Mouse (Mus musculus) cerebellum, postnatal 25 days (tissue): ENCODE measurements around the gene Spg7.
"Not testable (repeated sequence)": the region's sequence is repeated elsewhere in the genome, so short reads cannot be mapped to it uniquely, and the experiment has no call there.

Experiments used
- DNase-seq, 2 experiments: peaks; one replicate each; pipeline ENCODE4 v3.0.0; 2021; ENCODE audit warnings: mixed read lengths in 2 of 2

The Spg7 gene

DNA sequence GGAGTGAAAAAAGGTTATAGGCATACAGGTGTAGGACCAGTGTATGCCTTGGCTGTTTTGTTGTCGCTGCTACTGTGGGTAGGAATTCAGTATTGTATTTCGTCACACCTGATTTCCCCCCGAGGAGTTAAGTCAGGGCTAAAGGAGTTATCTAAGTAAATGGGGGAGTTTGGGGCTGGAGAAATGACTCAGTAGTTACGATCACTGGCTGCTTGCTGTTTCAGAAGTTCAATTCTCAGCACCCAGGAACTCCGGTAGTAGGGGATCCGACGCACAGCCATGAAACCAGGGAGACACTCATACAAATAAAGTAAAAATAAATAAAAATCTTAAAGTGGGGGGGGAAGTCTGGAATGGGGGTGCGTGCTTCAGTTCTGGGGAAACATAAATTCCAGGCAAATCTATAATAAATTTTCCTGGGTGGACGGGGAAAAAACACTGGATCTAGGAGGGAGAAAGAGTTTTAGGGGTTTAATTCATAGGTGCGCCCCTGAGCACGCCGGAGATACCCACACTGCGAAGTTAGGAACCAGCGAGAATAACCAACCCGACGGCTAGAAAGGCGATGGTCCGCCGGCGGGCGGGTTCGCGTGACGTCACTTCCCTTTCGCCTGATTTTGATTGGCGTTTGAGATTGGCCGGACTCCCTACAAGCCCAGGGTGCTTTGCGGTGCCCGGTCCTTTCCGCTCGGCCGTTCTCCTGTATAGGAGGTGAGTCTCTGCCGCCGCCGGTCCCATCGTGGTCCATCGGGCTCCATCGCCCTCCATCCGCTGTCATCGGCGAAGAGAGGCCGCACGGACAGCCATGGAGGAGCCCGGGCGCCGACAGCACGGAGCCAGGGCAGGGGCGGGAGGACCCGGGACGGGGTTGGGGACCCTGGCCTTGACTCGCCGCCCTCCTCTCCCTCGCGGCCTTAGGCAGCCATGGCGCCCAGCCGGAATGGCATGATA is 39.3 kb downstream of the Spg7 start, which contains the start of gene Rpl13:
Rpl13 (plus strand) TSS at position 616 of the 951 bp plus-strand sequence.
- peak; percentile 98 for DNase-seq

DNA sequence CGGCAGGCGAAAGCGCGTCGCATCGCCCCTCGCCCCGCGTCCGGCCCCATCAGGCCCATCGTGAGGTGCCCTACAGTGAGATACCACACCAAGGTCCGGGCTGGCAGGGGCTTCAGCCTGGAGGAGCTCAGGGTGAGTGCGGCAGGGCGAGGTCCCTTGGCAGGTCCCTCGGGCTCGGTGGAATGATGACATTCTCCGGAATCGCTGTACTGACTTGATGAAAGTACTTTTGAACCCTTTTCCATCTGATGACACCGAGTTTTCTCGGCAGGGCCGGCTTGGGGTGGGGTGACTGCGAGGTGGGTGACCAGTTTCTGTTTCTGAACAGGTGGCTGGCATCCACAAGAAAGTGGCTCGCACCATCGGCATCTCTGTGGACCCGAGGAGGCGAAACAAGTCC is 40.1 kb downstream of the Spg7 start:
- not testable (repeated sequence) for DNase-seq

DNA sequence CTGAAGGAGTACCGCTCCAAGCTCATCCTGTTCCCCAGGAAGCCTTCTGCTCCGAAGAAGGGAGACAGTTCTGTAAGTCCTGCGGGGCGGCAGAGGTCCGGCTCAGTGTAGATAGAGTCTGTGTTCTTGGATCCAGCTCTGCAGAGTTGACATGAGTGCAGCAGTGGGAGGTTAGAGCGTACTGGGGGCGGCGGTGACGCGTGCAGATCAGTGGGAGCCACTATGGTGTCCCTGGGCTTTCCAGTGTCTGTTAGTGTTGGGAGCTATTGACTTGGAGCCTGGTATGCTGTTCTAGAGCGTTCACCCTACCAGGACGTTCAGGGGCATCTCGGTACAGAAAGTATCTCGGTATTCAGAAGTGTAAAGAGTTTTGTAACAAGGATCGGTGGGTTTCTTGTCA is 40.5 kb downstream of the Spg7 start:
- DNase-seq, result no peak

DNA sequence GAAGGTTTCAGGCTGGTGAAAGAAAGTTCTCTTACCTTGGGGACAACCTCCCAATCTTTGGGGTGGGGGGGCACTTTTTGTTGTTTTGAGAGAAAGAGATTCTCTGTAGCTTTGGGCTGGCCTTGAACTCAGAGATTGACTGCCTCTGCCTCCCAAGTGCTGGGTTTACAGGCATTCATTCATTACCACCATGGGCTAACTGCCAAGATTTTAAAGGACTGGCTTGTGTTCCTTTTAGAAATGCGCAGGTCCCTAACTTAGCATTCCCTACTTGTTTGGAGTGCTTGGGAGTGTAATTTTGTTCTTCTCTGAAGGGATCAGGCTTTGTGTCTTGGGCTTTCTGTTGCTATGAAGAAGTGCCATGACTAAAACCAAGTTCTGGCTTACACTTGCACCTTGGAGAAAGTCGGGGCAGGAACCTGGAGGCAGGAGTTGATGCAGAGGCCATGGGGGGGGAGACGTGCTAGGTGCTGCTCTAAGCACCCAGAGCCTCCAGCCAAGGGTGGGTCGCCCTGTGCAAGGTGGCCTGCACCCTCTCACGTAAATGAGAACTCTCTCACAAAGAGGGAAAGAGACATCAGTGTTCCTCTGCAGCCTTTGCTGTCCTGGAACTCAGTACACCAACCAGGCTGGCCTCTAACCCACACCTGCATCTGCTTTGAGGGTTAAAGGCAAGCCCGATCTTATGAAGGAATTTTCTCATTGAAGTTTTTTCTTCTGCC is 41.5 kb downstream of the Spg7 start:
- no peak for DNase-seq

DNA sequence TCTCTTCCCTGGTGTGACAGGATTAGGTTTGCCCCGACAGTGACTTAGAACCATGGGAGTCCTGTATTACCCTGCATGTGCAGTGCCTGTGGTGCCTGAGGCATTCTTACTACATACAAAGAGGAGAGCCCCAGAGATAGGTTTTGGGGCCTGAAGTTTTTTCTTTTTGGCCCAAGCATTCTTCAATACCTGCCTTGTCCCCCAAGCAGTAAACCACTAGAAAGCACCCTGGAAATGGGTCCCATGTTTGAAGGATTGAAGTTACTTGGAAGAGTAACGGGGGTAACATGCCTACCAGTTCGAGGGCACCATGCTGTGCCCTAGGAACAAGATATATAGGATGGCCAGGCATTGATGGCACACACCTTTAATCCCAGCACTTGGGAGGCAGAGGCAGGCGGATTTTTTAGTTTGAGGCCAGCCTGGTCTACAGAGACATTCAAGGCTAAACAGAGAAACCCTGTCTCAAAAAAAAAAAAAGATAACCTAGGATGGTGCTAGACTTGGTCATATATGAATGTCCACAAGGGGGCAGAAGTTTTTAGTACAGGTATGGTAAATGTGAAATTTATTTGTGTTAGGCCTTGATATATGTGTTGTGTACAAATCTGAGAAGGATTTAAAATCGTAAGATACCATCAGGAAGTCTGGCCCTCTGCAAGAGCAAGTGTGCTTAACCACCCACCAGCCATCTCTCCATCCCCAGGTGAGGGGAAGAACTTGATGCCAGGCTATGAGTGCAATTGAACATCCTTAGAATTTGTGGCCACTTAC is 43.0 kb downstream of the Spg7 start:
- no peak for DNase-seq

DNA sequence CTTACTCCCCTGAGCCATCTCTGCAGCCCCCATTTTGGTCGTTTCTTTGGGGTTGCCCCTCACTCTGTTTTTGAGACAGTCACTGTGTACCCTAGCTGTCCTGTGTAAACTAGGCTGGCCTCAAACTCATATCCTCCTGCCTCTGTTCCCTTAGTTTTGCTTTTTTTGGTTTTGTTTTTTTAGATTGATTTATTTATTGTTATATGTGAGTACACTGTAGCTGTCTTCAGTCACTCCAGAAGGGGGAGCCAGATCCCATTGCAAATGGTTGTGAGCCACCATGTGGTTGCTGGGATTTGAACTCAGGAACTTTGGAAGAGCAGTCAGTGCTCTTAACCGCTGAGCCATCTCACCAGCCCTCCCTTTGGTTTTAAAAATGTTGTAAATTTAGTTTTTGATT is 43.8 kb downstream of the Spg7 start:
- peak in 1 of 2 experiments; percentile 34 for DNase-seq

DNA sequence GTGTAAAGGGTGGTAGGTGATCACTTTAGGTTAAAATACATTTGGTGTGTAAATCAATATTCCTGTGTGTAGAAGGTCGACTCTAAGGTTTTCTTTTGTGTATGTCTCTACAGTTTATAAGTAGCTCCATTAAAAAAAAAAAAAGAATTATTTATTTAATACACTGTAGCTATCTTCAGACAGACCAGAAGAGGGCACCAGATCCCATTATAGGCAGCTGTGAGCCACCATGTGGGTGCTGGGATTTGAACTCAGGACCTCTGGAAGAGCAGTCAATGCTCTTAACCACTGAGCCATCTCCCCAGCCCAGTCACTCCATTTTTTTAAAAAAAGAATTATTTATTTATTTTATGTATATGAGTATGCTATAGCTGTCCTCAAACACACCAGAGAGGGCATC is 45.3 kb downstream of the Spg7 start:
- DNase-seq, result no peak

DNA sequence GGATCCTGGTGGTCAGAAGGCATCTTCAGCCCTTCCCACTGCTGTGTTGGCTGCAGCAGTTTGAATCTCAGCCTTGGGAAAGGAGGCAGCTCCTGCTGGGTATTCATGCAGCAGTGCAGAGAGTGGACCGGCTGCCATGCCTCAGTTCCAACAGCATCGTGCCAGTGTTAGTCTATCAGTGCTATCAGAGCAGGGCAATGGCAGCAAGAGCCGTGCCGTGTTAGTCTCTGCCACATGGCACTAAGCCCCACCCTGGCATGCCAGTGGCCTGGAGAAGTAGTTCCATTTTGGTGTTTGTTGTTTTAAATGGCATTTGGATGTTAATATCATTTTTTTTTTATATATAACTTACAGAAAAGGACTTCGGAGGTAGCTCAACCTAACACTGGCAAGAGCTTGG is 46.2 kb downstream of the Spg7 start:
- no peak for DNase-seq

DNA sequence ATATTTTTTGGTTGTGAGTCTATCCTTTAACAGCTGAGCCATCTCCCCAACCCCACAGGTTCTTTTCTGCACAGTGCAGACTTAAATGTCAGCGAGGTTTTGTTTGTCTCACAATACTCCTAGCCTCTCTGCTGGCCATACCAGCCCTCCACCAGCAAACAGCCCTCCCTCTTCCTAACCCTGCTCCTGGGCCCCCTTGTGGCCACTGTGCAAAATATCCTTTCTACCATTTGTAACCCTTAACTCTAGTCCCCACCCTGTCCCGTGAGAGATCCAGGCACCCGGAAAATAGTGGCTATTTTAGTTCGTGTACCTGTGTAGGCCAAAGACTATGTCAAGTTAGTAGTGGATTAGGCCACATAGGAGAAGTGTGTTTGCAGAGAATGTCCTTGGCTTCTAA is 47.9 kb downstream of the Spg7 start:
- peak; percentile 49 to 73 for DNase-seq

DNA sequence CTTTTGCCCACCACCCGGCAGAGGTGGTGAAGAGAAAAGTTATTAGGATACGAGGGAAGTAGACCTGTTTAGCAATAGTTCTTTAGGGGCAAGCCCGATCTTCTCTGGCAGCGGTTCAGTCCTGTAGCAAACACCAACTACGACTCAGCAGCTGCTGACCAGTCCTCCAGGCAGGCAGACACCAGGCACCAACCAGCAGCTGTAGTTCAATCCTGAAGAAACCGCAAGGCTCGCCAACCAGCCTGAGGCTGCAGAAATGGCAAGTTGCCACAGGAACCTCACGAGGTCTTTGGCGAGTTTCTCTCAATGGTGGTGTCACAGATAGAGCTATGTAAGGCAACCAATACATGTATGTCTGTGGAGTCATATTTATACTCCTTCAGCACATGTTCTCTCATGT is 50.1 kb downstream of the Spg7 start:
- DNase-seq, result no peak

DNA sequence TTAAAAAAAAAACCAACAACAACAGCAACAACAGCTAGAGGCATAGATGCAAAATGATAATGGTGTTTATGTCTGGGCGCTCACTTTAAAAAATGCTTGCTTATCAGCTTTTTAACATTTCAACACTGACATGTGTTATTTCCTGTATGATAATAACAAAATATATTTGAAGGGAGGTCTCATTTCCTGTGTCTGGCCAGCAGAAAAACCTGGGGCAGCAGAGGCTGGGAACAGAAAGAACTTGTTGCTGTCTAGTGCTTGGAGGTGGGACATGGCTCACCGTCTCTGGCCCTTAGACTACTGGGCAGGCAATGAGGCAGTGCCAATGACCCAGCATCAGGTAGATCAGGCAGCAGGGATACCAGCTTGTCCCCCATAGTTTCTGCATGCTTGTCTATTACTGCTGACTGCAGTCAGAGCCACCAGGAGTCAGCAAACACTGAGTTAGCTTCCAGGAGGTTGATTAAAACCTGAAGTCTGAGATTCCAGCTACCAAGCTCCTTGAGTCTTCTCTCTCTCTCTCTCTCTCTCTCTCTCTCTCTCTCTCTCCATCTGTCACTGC is 51.2 kb downstream of the Spg7 start:
- no peak for DNase-seq

DNA sequence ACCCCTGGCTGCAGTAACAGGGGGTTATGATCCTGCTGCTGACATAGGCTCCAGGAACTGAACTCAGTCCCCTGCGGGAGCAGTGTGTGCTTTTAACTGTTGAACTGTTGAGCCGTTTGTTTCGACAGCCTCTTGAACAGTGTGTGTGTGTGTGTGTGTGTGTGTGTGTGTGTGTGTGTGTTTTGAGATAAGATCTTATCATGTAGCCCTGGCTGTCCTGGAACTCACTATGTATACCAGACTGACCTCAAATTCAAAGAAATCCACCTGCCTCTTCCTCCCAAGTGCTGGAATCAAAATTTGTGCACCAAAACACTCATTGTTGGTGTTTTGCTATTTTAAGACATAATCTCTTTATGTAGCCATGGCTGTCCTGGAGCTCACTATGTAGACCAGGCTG is 51.9 kb downstream of the Spg7 start:
- DNase-seq, result no peak

DNA sequence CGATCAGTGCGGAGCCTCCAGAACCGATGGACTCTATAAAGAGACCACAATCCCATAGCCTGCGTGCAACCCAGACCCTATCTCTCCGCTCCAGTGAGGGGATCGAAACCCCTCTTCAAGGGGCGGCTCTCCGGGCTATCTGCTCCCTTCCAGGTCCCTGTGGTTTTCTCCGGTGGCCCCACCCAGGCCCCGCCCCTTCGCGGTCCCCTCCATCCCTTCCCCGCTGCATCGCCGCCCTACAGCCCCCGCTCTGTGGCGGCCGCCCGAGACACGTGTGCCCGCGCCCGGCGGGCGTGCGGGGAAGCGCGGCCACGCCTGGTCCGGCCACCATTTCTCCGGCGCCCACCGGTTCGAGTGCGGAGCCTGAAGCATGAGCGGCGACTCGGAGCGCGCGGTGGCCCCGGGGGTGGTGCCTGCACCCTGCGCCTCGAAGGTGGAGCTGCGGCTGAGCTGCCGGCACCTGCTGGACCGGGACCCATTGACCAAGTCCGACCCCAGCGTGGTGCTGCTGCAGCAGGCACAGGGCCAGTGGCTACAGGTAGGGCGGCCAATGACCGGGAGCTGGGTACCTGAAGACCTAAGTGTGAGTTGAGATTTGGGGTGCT is 54.5 kb downstream of the Spg7 start, which contains the start of gene Cpne7:
Cpne7 (plus strand) TSS at position 248 of the 605 bp plus-strand sequence.
- DNase-seq, result peak; percentile 40 to 52

DNA sequence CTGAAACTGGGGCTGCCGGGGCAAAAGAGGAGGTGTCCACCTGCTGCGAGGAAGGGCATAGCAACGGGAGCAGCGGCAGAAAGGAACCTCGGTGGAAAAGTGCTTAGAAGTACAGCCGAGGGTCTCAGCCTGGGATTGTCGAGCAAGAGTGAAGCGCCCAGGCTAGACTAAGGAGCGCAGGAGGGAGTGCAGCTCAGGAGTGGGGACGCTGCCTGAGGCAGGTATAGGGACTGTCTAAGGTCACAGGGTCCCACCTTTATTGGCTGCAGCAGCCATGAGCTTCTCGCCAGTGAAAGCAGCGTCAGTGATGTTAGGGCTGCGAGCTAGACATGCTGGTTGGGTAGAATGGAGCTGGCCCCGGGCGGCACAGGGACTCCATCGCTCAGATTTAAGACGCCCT is 55.0 kb downstream of the Spg7 start:
- no peak for DNase-seq

DNA sequence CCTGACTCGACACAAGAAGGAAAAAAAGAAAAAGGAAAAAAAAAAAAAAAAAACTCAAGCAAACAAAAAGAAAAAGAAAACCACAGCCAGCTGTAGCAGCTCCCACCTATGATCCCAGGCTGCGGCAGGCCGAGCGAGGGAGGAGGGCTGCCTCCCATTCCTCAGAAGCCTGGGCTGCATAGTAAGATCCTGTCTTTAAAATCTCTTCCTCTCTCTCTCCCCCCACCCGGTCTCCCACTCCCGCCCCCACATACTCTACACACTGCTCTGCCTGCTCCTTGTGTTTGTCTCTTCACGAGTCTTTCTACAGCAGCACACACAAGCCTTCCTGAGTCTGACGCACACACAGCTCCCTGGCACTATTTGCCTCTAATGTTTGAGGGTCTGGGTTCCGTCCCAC is 59.3 kb downstream of the Spg7 start:
- DNase-seq, result no peak

DNA sequence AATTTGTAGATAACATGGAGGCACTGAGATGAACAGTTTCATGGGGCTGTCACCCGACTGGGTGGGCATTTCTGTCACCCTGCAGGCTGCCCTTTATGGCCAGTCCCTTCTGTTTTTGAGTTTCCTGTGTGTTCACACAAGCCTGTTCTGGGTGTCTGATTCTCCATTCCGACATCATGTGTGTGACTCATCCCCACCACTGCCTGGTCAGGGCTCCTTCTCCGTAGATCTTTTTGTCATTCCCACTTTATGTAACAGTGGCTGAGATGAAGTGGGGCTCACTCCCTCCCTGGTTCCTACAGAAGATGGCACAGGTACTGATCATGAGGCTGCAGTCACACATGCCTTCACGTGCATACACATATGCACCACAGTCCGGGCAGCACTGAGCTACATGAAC is 59.9 kb downstream of the Spg7 start:
- no peak for DNase-seq

DNA sequence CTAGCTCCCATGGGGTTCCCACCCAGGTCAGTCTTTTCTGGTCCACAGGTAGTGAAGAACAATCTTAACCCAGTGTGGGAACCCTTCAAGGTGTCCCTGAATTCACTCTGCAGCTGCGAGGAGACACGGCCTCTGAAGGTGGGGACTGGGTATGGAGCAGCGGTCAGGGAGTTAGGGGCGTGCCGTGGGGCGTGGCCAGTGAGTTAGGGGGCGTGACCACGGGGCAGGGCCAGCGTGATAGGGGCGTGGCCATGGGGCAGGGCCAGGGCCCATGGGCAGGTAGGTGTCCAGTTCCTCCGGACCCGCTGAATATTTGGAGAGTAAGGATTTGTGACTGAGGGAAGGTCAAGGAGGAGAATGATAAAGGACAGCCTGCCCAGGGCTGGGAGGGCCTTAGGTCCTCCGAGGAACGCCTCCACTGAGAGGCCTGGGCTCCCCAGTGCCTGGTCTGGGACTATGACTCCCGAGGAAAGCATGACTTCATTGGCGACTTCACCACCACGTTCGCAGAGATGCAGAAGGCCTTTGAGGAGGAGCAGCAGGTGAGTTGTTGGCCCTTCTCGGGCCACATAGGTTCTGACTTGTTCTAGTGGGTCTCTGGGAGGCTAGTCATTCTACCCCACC is 63.6 kb downstream of the Spg7 start:
- DNase-seq, result peak in 1 of 2 experiments; percentile 47

DNA sequence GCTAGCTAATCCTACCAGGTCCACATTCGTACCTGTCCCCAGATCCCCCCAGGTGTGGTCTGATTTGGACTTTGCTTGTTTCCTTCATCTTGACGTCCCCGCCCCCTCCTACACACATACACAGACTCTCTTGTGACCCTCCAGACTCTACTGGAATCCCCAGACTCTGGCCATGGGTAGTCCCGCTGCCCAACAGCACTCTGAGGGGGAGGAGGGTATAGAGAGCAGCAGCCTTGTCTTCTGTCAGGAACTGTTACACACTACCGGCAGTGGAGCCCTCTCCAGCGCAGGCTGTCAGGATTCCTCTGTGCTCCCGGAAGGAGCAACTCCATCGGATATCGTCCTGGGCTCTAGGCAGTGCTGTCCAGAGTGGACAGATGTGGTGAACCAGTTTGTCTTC is 68.3 kb downstream of the Spg7 start:
- DNase-seq, result no peak

DNA sequence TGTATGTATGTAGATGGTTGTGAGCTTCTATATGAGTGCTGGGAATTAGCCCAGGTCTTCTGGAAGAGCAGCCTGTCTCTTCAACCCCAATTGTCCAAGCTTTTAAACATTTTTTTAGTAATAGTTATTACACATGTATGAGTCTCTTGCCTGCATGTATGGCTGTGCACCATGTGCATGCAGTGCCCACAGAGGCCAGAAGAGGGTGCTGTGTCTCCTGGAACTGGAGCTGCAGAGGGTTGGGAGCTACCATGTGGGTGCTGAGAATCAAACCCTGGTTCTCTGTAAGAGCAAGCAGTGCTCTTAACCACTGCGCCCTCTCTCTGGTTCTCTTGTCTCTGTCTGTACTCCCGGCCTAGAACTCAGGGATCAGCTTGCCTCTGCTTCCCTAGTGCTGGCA is 70.2 kb downstream of the Spg7 start:
- no peak for DNase-seq

DNA sequence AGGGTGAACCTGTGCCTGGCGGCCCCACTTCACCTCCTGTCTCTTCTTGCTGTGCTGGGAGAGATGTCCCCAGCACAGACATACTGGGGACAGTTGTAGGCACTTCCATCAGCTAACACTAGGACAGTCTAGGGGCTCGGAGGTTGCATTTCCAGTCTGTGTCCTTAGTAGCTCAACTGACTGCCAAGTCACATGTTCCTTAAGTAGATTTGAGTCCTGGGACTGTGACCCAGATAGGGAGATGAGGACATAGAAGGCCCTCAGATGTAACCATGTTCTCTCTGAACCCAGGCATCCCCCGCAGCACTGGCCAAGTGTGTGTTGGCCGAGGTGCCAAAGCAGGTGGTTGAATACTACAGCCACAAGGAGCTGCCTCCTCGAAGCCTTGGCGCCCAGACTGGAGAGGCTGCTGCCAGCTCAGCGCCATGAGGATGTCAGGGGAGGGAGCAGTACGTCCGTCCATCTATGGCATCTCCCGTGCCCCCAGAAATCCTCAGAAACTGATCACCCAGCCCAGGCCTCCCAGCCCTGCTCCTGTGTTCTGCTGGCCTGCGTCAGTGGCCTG is 71.5 kb downstream of the Spg7 start:
- peak in 1 of 2 experiments; percentile 41 for DNase-seq

DNA sequence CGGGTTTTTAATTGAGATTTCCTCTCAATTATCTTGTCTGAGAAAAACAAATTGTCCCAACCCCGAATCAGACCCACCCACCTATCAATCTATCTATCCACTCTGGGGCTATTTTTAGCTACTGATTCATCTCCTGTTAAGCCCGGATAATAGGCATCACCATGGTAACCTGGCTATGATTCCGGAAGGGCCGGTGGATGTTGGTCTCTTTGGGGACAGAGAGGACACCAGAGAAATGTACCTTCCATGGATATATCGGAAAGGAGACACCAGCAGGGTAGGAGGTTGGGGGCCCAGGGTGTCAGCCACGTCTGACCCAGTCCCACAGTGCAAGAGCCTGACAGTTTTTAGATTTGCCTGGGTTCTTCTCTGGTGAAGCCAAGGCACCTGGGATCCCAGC is 72.7 kb downstream of the Spg7 start:
- peak in 1 of 2 experiments; percentile 31 for DNase-seq
